Mouse (Mus musculus) ES-Bruce4 (cell line): Measurements from ENCODE around the gene Arhgap23.

Experiments
- CTCF ChIP-seq: IDR thresholded peaks from one replicate; pipeline ENCODE4 v1.8.1; 2011; ENCODE audit warnings: low read depth, low read length
- EP300 ChIP-seq: IDR thresholded peaks from 2 replicates; pipeline ENCODE4 v1.6.1; 2011; ENCODE audit warnings: low read depth, low read length; ENCODE audit not compliant: insufficient read depth
- POLR2A ChIP-seq: IDR thresholded peaks from one replicate; pipeline ENCODE4 v1.8.1; 2011; ENCODE audit warnings: low read length; ENCODE audit not compliant: insufficient read depth

- TF ChIP-seq CTCF (no peak), POLR2A (no peak), EP300 (no peak)
These were observed 117.0 kb downstream of the Arhgap23 start for GRCm38 (mm10) chr11:97532354-97532753.
